Mouse (Mus musculus): ENCODE data around the gene Cacna1c. TPM values are rescaled to one million over a fixed set of nuclear protein-coding genes. Genes with fewer than 3 reads are reported as not detected.

Gene Cacna1c
- total RNA-seq, 1 experiment, result 0.98 TPM

GRCm38 (mm10) chr6:119035361-119035760 is 160.9 kb downstream of the Cacna1c start:
- in situ Hi-C loops (cut with MboI; ENCODE audit: low sequenced_read_pairs in 2 of 2, unreplicated experiment in 2 of 2), result no loop called here
- H3K27ac ChIP-seq (ENCODE audit: insufficient read depth, low read depth, low read length, poor library complexity, severe bottlenecking), result no peak overlapping the region
- H3K4me3 ChIP-seq (ENCODE audit: insufficient read depth in 1 of 2, low read depth in 1 of 2, low read length in 2 of 2, poor library complexity in 1 of 2, severe bottlenecking in 1 of 2), result no peak overlapping the region
- no peaks in the 10 kb centered on the region for H3K4me1 ChIP-seq (ENCODE audit: control insufficient read depth in 2 of 2, insufficient read depth in 2 of 2, low read length in 2 of 2, poor library complexity in 1 of 2)
- DNase-seq (ENCODE audit: low read depth, low spot score), result no peak
- H3K9ac ChIP-seq (ENCODE audit: insufficient read depth, low read depth, low read length, poor library complexity, severe bottlenecking), result no peak overlapping the region
- TF ChIP-seq ZNF384 (IDR thresholded peaks at IDR 0.05; ENCODE audit: low read depth, low read length) (no peak), CHD2 (IDR thresholded peaks at IDR 0.05; ENCODE audit: low read depth, low read length) (no peak), HCFC1 (IDR thresholded peaks at IDR 0.05; ENCODE audit: borderline replicate concordance, insufficient read depth, low read length) (no peak), MAFK (IDR thresholded peaks at IDR 0.05; ENCODE audit: insufficient read depth, low read depth, low read length) (no peak), ZC3H11A (IDR thresholded peaks at IDR 0.05; ENCODE audit: borderline replicate concordance, low read depth, low read length) (no peak)
- H3K9me3 ChIP-seq (ENCODE audit: control insufficient read depth, insufficient read depth, low read depth, low read length), result no peaks in the 10 kb centered on the region
- no peaks in the 10 kb centered on the region for H3K36me3 ChIP-seq (ENCODE audit: control insufficient read depth, insufficient read depth, low read length, poor library complexity, severe bottlenecking)

- Histone ChIP-seq H3K27ac (ENCODE audit: insufficient read depth, low read depth, low read length, poor library complexity, severe bottlenecking) (no peak overlapping the region), H3K36me3 (ENCODE audit: control insufficient read depth, insufficient read depth, low read length, poor library complexity, severe bottlenecking) (no peaks in the 10 kb centered on the region), H3K4me3 (ENCODE audit: insufficient read depth in 1 of 2, low read depth in 1 of 2, low read length in 2 of 2, poor library complexity in 1 of 2, severe bottlenecking in 1 of 2) (no peak overlapping the region), H3K4me1 (ENCODE audit: control insufficient read depth in 2 of 2, insufficient read depth in 2 of 2, low read length in 2 of 2, poor library complexity in 1 of 2) (no peaks in the 10 kb centered on the region), H3K9ac (ENCODE audit: insufficient read depth, low read depth, low read length, poor library complexity, severe bottlenecking) (no peak overlapping the region), H3K9me3 (ENCODE audit: control insufficient read depth, insufficient read depth, low read depth, low read length) (no peaks in the 10 kb centered on the region)
- in situ Hi-C loops (cut with MboI; ENCODE audit: low sequenced_read_pairs in 2 of 2, unreplicated experiment in 2 of 2), result no loop called here
- DNase-seq (ENCODE audit: low read depth, low spot score), result no peak
- TF ChIP-seq CHD2 (IDR thresholded peaks at IDR 0.05; ENCODE audit: low read depth, low read length), result no peak
- TF ChIP-seq HCFC1 (IDR thresholded peaks at IDR 0.05; ENCODE audit: borderline replicate concordance, insufficient read depth, low read length), result no peak
- TF ChIP-seq ZC3H11A (IDR thresholded peaks at IDR 0.05; ENCODE audit: borderline replicate concordance, low read depth, low read length), result no peak
- no peak for TF ChIP-seq MAFK (IDR thresholded peaks at IDR 0.05; ENCODE audit: insufficient read depth, low read depth, low read length)
- TF ChIP-seq ZNF384 (IDR thresholded peaks at IDR 0.05; ENCODE audit: low read depth, low read length), result no peak
Observed at GRCm38 (mm10) chr6:119034947-119035346, 161.3 kb downstream of the Cacna1c start.

GRCm38 (mm10) chr6:119027880-119028279 is 168.3 kb downstream of the Cacna1c start:
- TF ChIP-seq CHD2 (IDR thresholded peaks at IDR 0.05; ENCODE audit: low read depth, low read length), result no peak
- TF ChIP-seq ZC3H11A (IDR thresholded peaks at IDR 0.05; ENCODE audit: borderline replicate concordance, low read depth, low read length), result no peak
- no peak for TF ChIP-seq HCFC1 (IDR thresholded peaks at IDR 0.05; ENCODE audit: borderline replicate concordance, insufficient read depth, low read length)
- no peak for TF ChIP-seq MAFK (IDR thresholded peaks at IDR 0.05; ENCODE audit: insufficient read depth, low read depth, low read length)
- no peak for TF ChIP-seq ZNF384 (IDR thresholded peaks at IDR 0.05; ENCODE audit: low read depth, low read length)
- H3K4me1 ChIP-seq (ENCODE audit: control insufficient read depth in 2 of 2, insufficient read depth in 2 of 2, low read length in 2 of 2, poor library complexity in 1 of 2), result no peaks in the 10 kb centered on the region
- no peak for DNase-seq (ENCODE audit: low read depth, low spot score)
- H3K36me3 ChIP-seq (ENCODE audit: control insufficient read depth, insufficient read depth, low read length, poor library complexity, severe bottlenecking), result no peaks in the 10 kb centered on the region
- in situ Hi-C loops (cut with MboI; ENCODE audit: low sequenced_read_pairs in 2 of 2, unreplicated experiment in 2 of 2), result no loop called here
- H3K27ac ChIP-seq (ENCODE audit: insufficient read depth, low read depth, low read length, poor library complexity, severe bottlenecking), result no peak overlapping the region
- H3K9ac ChIP-seq (ENCODE audit: insufficient read depth, low read depth, low read length, poor library complexity, severe bottlenecking), result no peak overlapping the region
- H3K4me3 ChIP-seq (ENCODE audit: insufficient read depth in 1 of 2, low read depth in 1 of 2, low read length in 2 of 2, poor library complexity in 1 of 2, severe bottlenecking in 1 of 2), result no peak overlapping the region
- no peaks in the 10 kb centered on the region for H3K9me3 ChIP-seq (ENCODE audit: control insufficient read depth, insufficient read depth, low read depth, low read length)

GRCm38 (mm10) chr6:119022850-119023249 is 173.4 kb downstream of the Cacna1c start:
- TF ChIP-seq MAFK (IDR thresholded peaks at IDR 0.05; ENCODE audit: insufficient read depth, low read depth, low read length) (no peak), HCFC1 (IDR thresholded peaks at IDR 0.05; ENCODE audit: borderline replicate concordance, insufficient read depth, low read length) (no peak), ZC3H11A (IDR thresholded peaks at IDR 0.05; ENCODE audit: borderline replicate concordance, low read depth, low read length) (no peak), CHD2 (IDR thresholded peaks at IDR 0.05; ENCODE audit: low read depth, low read length) (no peak), ZNF384 (IDR thresholded peaks at IDR 0.05; ENCODE audit: low read depth, low read length) (no peak)
- Histone ChIP-seq H3K4me1 (ENCODE audit: control insufficient read depth in 2 of 2, insufficient read depth in 2 of 2, low read length in 2 of 2, poor library complexity in 1 of 2) (no peaks in the 10 kb centered on the region), H3K36me3 (ENCODE audit: control insufficient read depth, insufficient read depth, low read length, poor library complexity, severe bottlenecking) (no peaks in the 10 kb centered on the region), H3K9ac (ENCODE audit: insufficient read depth, low read depth, low read length, poor library complexity, severe bottlenecking) (no peak overlapping the region), H3K27ac (ENCODE audit: insufficient read depth, low read depth, low read length, poor library complexity, severe bottlenecking) (no peak overlapping the region), H3K9me3 (ENCODE audit: control insufficient read depth, insufficient read depth, low read depth, low read length) (no peaks in the 10 kb centered on the region), H3K4me3 (ENCODE audit: insufficient read depth in 1 of 2, low read depth in 1 of 2, low read length in 2 of 2, poor library complexity in 1 of 2, severe bottlenecking in 1 of 2) (no peak overlapping the region)
- no peak for DNase-seq (ENCODE audit: low read depth, low spot score)
- in situ Hi-C loops (cut with MboI; ENCODE audit: low sequenced_read_pairs in 2 of 2, unreplicated experiment in 2 of 2), result no loop called here

- no peak overlapping the region for H3K4me3 ChIP-seq (ENCODE audit: insufficient read depth in 1 of 2, low read depth in 1 of 2, low read length in 2 of 2, poor library complexity in 1 of 2, severe bottlenecking in 1 of 2)
- no peak overlapping the region for H3K9ac ChIP-seq (ENCODE audit: insufficient read depth, low read depth, low read length, poor library complexity, severe bottlenecking)
- H3K4me1 ChIP-seq (ENCODE audit: control insufficient read depth in 2 of 2, insufficient read depth in 2 of 2, low read length in 2 of 2, poor library complexity in 1 of 2), result no peaks in the 10 kb centered on the region
- no peaks in the 10 kb centered on the region for H3K9me3 ChIP-seq (ENCODE audit: control insufficient read depth, insufficient read depth, low read depth, low read length)
- H3K36me3 ChIP-seq (ENCODE audit: control insufficient read depth, insufficient read depth, low read length, poor library complexity, severe bottlenecking), result no peaks in the 10 kb centered on the region
- no peak overlapping the region for H3K27ac ChIP-seq (ENCODE audit: insufficient read depth, low read depth, low read length, poor library complexity, severe bottlenecking)
- in situ Hi-C loops (cut with MboI; ENCODE audit: low sequenced_read_pairs in 2 of 2, unreplicated experiment in 2 of 2), result no loop called here
- TF ChIP-seq ZC3H11A (IDR thresholded peaks at IDR 0.05; ENCODE audit: borderline replicate concordance, low read depth, low read length), result no peak
- no peak for TF ChIP-seq CHD2 (IDR thresholded peaks at IDR 0.05; ENCODE audit: low read depth, low read length)
- no peak for TF ChIP-seq ZNF384 (IDR thresholded peaks at IDR 0.05; ENCODE audit: low read depth, low read length)
- TF ChIP-seq HCFC1 (IDR thresholded peaks at IDR 0.05; ENCODE audit: borderline replicate concordance, insufficient read depth, low read length), result no peak
- TF ChIP-seq MAFK (IDR thresholded peaks at IDR 0.05; ENCODE audit: insufficient read depth, low read depth, low read length), result no peak
- DNase-seq (ENCODE audit: low read depth, low spot score), result no peak
Observed at GRCm38 (mm10) chr6:119021226-119021625, 175.0 kb downstream of the Cacna1c start.
